Mouse (Mus musculus) Patski (cell line): ENCODE measurements around the gene Rnf26. TPM values are rescaled to one million over a fixed set of nuclear protein-coding genes. Genes with fewer than 3 reads are reported as not detected.
A peak's percentile ranks its signal among the peaks of the same experiment; 100 is the strongest.

Source experiments
- ATAC-seq: fragments of 100-300 bp; one replicate; pipeline ENCODE4 v1.8.0; 2021
- CTCF ChIA-PET: fragments of 350-600 bp; sonication (Branson Sonifier 250); formaldehyde crosslinking; loops from one replicate; lab custom pipeline; 2022; ENCODE audit warnings: inconsistent platforms; lab: Charles Lee
- POLR2A ChIA-PET: fragments of 350-600 bp; sonication (Branson Sonifier 250); formaldehyde crosslinking; loops from one replicate; lab custom pipeline; 2022; ENCODE audit warnings: antibody characterized with exemption, inconsistent platforms; lab: Charles Lee
- DNase-seq: peaks from one replicate; pipeline ENCODE4 v3.0.0-alpha.2; 2011; ENCODE audit warnings: low read depth, low spot score
- H3K27me3 ChIP-seq: fragments of 371-371 bp; one replicate; pipeline ENCODE4 v1.5.1; 2021
- CTCF ChIP-seq: fragments of 100-300 bp; IDR thresholded peaks from one replicate; pipeline ENCODE4 v1.5.1; 2021
- in situ Hi-C: fragments of 300-500 bp; cut with MboI; formaldehyde crosslinking; loops from 3 replicates; pipeline ENCODE4 v1.11.1; 2018; ENCODE audit warnings: low pct_unique_long_range_greater_than_20kb, mixed read lengths
- polyA plus RNA-seq: library from polyadenylated mRNA; unstranded; gene quantifications from one replicate; pipeline ENCODE4 v1.2.3, GENCODE M21; 2021

Gene Rnf26
- polyA plus RNA-seq, 1 experiment from 2014 or later = 38.4 TPM

- no peaks in the 10 kb centered on the region for H3K27me3 ChIP-seq
- in situ Hi-C loops = no loop called here
- DNase-seq (no peak), ATAC-seq (no peak)
- POLR2A ChIA-PET = no interaction called here
- CTCF ChIA-PET = interaction anchor here (1.2 to 3.4 kb wide), 5 partner anchors 14 to 112 kb away, joined by 3 to 24 read pairs (median 6); no protein-coding TSS in a partner anchor
- TF ChIP-seq CTCF = no peak
Measured at GRCm38 (mm10) chr9:44095781-44096180, 17.5 kb downstream of the Rnf26 start.

- no peak for TF ChIP-seq CTCF
- in situ Hi-C loops = no loop called here
- no peak for ATAC-seq
- CTCF ChIA-PET = interaction anchor here (0.8 to 3.4 kb wide), 9 partner anchors 10 to 111 kb away, joined by 3 to 24 read pairs (median 5); partner anchors contain the start of gene Usp2
- POLR2A ChIA-PET = interaction anchor here (1.7 kb wide), 1 partner anchor 28 kb away, joined by 4 read pairs; the partner anchor contains the start of gene Usp2
- no peaks in the 10 kb centered on the region for H3K27me3 ChIP-seq
- no peak for DNase-seq
Measured at GRCm38 (mm10) chr9:44094737-44095136, 18.6 kb downstream of the Rnf26 start.

DNA sequence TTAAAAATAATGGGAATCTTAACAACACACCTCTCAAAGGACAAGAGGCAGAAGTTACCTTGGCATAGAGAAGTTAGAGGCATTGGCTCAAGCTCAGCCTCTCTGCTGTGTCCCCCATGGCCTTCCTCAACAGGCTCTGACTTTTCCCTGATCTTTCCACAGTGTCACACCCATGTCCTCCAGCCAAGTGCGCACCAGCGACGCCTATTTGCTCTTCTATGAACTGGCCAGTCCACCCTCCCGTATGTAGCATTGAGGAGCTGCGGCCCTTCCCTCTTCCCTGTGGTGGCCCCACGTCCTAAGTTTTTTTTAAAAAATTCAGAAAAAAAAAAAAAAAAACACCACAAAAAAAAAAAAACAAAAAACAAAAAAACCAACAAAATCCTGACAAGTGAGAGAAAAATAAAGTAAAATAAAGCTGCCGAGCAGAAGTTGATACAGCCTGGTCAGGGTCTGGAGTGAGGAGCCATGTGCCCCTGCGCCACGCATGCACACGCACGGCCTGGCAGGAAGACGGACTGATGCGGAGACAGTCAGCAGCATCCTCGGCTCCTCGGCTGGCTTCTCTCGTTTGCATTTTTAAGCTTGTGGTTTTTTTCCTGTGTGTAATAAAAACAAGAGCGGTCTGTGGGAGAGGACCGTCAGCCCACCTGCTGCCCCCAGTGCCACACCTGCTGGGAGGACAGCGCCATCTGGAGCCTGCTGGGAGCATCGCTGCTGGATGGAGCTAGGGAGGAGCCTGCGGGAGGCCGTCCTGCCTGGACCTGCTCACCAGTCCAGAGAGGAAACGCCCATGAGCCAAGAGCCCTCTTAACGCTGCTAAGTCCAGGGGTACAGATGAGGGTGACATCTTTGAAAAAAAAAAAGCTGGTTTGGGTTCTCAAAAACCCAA lies 19.5 kb downstream of the Rnf26 start:
- CTCF ChIA-PET = interaction anchor here (0.8 to 3.4 kb wide), 8 partner anchors 11 to 27 kb away, joined by 3 to 24 read pairs (median 5); partner anchors contain the start of gene Usp2
- ATAC-seq (no peak), DNase-seq (no peak)
- in situ Hi-C loops = no loop called here
- TF ChIP-seq CTCF = no peak
- no peaks in the 10 kb centered on the region for H3K27me3 ChIP-seq
- POLR2A ChIA-PET = interaction anchor here (0.6 to 1.7 kb wide), 2 partner anchors 27 to 77 kb away, joined by 4 to 7 read pairs; partner anchors contain the start of gene Usp2

DNA sequence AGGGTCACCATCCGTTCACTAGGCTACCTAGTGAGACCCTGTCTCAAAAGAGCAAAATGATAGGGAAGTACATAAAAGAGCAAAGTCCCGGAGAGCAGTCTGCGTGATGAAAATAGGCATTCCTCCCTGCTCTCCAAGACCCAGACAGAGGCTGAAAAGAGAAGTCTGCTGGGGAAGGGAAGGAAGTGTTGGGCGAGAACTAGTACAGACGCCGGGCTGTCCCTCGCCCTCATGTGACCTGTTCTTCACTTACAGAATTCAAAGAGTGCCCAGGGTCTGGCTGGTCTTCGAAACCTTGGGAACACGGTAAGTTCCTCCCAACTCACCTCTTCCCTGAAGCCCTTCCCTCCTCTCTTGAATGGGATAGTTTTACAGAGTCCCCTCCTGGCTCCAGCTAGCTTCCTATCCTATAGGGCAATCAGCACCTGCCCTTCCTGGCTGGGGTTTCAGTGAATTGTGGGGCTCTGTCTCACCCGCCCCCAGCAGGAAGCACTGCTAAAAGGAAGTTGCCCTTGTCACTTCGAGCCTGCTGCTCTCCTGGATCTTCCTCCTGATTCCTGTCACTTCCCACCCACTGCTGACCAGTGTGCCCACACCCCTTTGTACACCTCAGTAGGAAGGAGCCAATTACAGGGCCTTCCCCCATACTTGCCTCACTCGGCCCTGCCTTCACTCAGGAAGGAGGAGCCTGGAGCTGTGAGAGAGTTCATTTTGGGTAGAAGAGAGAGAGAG lies 24.3 kb downstream of the Rnf26 start:
- ChIA-PET CTCF (interaction anchor here (1.0 to 1.2 kb wide), 2 partner anchors 21 to 25 kb away, joined by 3 read pairs; no protein-coding TSS in a partner anchor), POLR2A (interaction anchor here (1.4 kb wide), 1 partner anchor 12 kb away, joined by 3 read pairs; no protein-coding TSS in a partner anchor)
- DNase-seq (no peak), ATAC-seq (no peak)
- in situ Hi-C loops = no loop called here
- H3K27me3 ChIP-seq = no peaks in the 10 kb centered on the region
- TF ChIP-seq CTCF = no peak

DNA sequence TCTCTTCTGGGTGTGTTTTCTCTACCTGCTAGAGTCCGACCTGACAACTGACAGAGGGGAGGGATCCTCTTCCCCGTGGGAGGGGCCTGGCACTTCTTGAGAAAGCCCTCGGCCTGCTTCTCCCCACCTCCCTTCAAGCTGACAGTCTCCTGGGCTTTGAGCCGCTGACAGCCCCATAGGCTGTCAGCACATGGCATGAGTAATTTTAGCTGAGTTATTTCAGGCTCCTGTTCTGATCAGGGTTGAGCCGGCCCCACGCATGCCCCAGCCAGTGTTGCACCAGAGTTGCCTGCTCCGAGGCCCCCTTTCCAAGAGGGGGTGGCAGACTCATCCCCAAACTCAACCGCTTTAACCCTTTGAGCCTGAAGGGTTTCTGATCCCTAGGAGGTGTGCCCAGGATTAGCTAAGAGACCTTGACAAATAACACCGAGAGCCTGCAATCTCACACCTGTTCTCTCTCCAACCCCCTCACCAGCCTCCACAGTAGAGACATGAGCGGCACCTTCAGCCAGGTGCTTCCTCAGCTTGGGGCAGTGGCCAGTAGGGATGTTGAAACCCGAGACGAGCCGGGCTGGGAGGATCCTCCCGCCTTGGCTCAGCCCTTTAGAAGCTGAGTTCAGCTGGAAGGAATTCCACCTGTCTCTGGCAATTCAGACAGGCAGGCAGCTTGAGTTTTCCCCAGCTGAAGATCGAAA lies 25.4 kb downstream of the Rnf26 start:
- in situ Hi-C loops = no loop called here
- H3K27me3 ChIP-seq = no peaks in the 10 kb centered on the region
- CTCF ChIA-PET = interaction anchor here (1.0 to 2.0 kb wide), 4 partner anchors 11 to 31 kb away, joined by 3 to 6 read pairs (median 3); no protein-coding TSS in a partner anchor
- TF ChIP-seq CTCF = no peak
- DNase-seq = no peak
- no peak for ATAC-seq
- POLR2A ChIA-PET = interaction anchor here (1.3 to 1.4 kb wide), 2 partner anchors 11 to 17 kb away, joined by 3 to 5 read pairs; no protein-coding TSS in a partner anchor

DNA sequence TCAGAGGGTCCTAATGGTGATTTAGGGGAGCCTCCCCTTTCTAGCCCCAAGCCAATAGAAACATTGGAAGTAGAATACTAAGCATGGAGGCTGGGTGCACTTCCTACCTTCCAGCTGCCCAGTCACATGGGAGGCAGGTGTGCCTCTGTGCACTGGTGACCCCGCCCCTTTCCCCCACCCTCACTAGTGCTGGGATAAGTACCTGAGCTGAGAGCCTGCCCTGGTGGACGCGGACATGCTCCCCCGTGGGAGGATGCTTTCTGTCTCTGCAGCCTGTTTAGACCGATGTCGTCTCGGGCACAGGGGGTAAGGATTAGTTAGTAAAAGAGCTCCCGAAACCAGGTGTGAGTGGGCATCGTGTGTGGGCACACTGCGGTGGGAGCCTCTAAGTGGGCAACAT lies 26.4 kb downstream of the Rnf26 start:
- no peak for ATAC-seq
- in situ Hi-C loops = no loop called here
- ChIA-PET POLR2A (interaction anchor here (1.3 kb wide), 1 partner anchor 16 kb away, joined by 5 read pairs; no protein-coding TSS in a partner anchor), CTCF (interaction anchor here (2.0 kb wide), 1 partner anchor 10 kb away, joined by 6 read pairs; no protein-coding TSS in a partner anchor)
- H3K27me3 ChIP-seq = no peaks in the 10 kb centered on the region
- no peak for DNase-seq
- TF ChIP-seq CTCF = no peak

- POLR2A ChIA-PET = no interaction called here
- DNase-seq (no peak), ATAC-seq (no peak)
- CTCF ChIA-PET = interaction anchor here (2.0 kb wide), 1 partner anchor 9 kb away, joined by 6 read pairs; no protein-coding TSS in a partner anchor
- in situ Hi-C loops = no loop called here
- H3K27me3 ChIP-seq = no peaks in the 10 kb centered on the region
- TF ChIP-seq CTCF = no peak
Measured at GRCm38 (mm10) chr9:44085741-44086665, 27.3 kb downstream of the Rnf26 start.

DNA sequence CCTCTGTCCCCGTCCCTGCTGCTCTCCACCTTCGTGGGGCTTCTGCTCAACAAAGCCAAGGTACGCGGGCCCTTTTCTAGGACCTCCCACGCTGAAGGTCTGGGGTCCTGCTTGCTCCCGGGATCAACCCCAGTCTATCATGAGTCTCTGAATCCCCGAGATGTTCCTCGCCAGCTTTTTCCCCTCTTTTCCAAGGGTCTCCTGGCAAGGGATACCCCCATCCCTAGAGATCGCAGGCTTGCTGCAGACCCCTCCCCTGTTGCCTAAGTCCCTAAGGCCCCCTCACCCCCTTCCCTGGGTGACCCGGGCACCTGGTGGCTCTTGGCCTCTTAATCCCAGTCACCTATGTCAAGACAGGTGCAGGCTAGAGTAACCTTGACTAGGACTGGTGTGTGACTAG lies 28.0 kb downstream of the Rnf26 start:
- ChIA-PET POLR2A (no interaction called here), CTCF (no interaction called here)
- DNase-seq (no peak), ATAC-seq (peak; percentile 21)
- TF ChIP-seq CTCF = no peak
- no peaks in the 10 kb centered on the region for H3K27me3 ChIP-seq
- in situ Hi-C loops = no loop called here
